Mouse (Mus musculus): ENCODE data around the gene Ces2e. TPM values are rescaled to one million over a fixed set of nuclear protein-coding genes. Genes with fewer than 3 reads are reported as not detected.

Gene Ces2e
- total and polyA plus RNA-seq, 3 experiments, result 0.05 TPM; not detected in 2

GRCm38 (mm10) chr8:104944665-104945064 is 18.6 kb downstream of the Ces2e start:
- ATAC-seq (ENCODE audit: extremely low read depth, insufficient number of reproducible peaks, low FRiP score, poor library complexity, severe bottlenecking), result no peak
- H3K4me3 ChIP-seq (ENCODE audit: low read depth, low read length), result no peak overlapping the region
- H3K9me3 ChIP-seq (replicated peaks), result no peaks in the 10 kb centered on the region
- peaks cover 11% of the 10 kb centered on the region; the same call in 1 of the 2 replicates for H3K27me3 ChIP-seq (ENCODE audit: insufficient read depth, low read length)
- no peaks in the 10 kb centered on the region for H3K36me3 ChIP-seq (replicated peaks)
- H3K4me1 ChIP-seq (ENCODE audit: insufficient read depth, low read depth, low read length), result no peaks in the 10 kb centered on the region
- TF ChIP-seq GATA1 (IDR thresholded peaks at IDR 0.05; ENCODE audit: borderline replicate concordance, low read length) (no peak), TAL1 (conservative IDR thresholded peaks at IDR 0.05; ENCODE audit: low read depth, low read length) (no peak), POLR2AphosphoS5 (IDR thresholded peaks at IDR 0.05; ENCODE audit: insufficient replicate concordance, low read depth, low read length) (no peak), GATA2 (IDR thresholded peaks at IDR 0.05; ENCODE audit: borderline replicate concordance, low read depth, low read length) (no peak), CTCF (IDR thresholded peaks at IDR 0.05; ENCODE audit: low read depth, low read length) (no peak)
- no peak for DNase-seq (ENCODE audit: low spot score)

- H3K36me3 ChIP-seq (replicated peaks), result no peaks in the 10 kb centered on the region
- DNase-seq (ENCODE audit: low spot score), result no peak
- TF ChIP-seq GATA2 (IDR thresholded peaks at IDR 0.05; ENCODE audit: borderline replicate concordance, low read depth, low read length), result no peak
- TF ChIP-seq CTCF (IDR thresholded peaks at IDR 0.05; ENCODE audit: low read depth, low read length), result no peak
- H3K4me1 ChIP-seq (ENCODE audit: insufficient read depth, low read depth, low read length), result no peaks in the 10 kb centered on the region
- no peaks in the 10 kb centered on the region for H3K9me3 ChIP-seq (replicated peaks)
- H3K27me3 ChIP-seq (ENCODE audit: insufficient read depth, low read length), result peaks cover 9% of the 10 kb centered on the region; the same call in 1 of the 2 replicates
- no peak for ATAC-seq (ENCODE audit: extremely low read depth, insufficient number of reproducible peaks, low FRiP score, poor library complexity, severe bottlenecking)
- no peak within 1 kb of the TSS for H3K4me3 ChIP-seq (ENCODE audit: low read depth, low read length)
Observed at GRCm38 (mm10) chr8:104947056-104947455, 21.0 kb downstream of the Ces2e start, which contains the start of gene Ces2f. TSS of gene Ces2f (plus strand) at chr8:104947356.

- Histone ChIP-seq H3K4me1 (ENCODE audit: insufficient read depth, low read depth, low read length) (no peaks in the 10 kb centered on the region), H3K36me3 (replicated peaks) (no peaks in the 10 kb centered on the region), H3K4me3 (ENCODE audit: low read depth, low read length) (no peak overlapping the region), H3K27me3 (ENCODE audit: insufficient read depth, low read length) (peaks cover 9% of the 10 kb centered on the region; the same call in 1 of the 2 replicates), H3K9me3 (replicated peaks) (no peaks in the 10 kb centered on the region)
- DNase-seq (ENCODE audit: low spot score) (no peak), ATAC-seq (ENCODE audit: extremely low read depth, insufficient number of reproducible peaks, low FRiP score, poor library complexity, severe bottlenecking) (no peak)
- TF ChIP-seq GATA1 (IDR thresholded peaks at IDR 0.05; ENCODE audit: borderline replicate concordance, low read length), result no peak
- TF ChIP-seq CTCF (IDR thresholded peaks at IDR 0.05; ENCODE audit: low read depth, low read length), result no peak
- no peak for TF ChIP-seq POLR2AphosphoS5 (IDR thresholded peaks at IDR 0.05; ENCODE audit: insufficient replicate concordance, low read depth, low read length)
- no peak for TF ChIP-seq GATA2 (IDR thresholded peaks at IDR 0.05; ENCODE audit: borderline replicate concordance, low read depth, low read length)
- no peak for TF ChIP-seq TAL1 (conservative IDR thresholded peaks at IDR 0.05; ENCODE audit: low read depth, low read length)
Observed at GRCm38 (mm10) chr8:104949031-104949430, 23.0 kb downstream of the Ces2e start.

GRCm38 (mm10) chr8:104961537-104961961 is 35.5 kb downstream of the Ces2e start, which contains the start of gene Ces2g:
TSS of gene Ces2g (plus strand) at chr8:104961718.
- Histone ChIP-seq H3K36me3 (replicated peaks) (peaks cover 23% of the 10 kb centered on the region), H3K27me3 (ENCODE audit: insufficient read depth, low read length) (no peaks in the 10 kb centered on the region), H3K9me3 (replicated peaks) (no peaks in the 10 kb centered on the region), H3K4me3 (ENCODE audit: low read depth, low read length) (peak within 1 kb of the TSS; percentile 62), H3K4me1 (ENCODE audit: insufficient read depth, low read depth, low read length) (peaks cover 27% of the 10 kb centered on the region)
- no peak for DNase-seq (ENCODE audit: low spot score)
- TF ChIP-seq TAL1 (conservative IDR thresholded peaks at IDR 0.05; ENCODE audit: low read depth, low read length), result no peak
- no peak for ATAC-seq (ENCODE audit: extremely low read depth, insufficient number of reproducible peaks, low FRiP score, poor library complexity, severe bottlenecking)

- peak; percentile 33 for DNase-seq (ENCODE audit: low spot score)
Observed at GRCm38 (mm10) chr8:104962229-104962901, 36.3 kb downstream of the Ces2e start.

GRCm38 (mm10) chr8:104963375-104963894 is 37.4 kb downstream of the Ces2e start:
- H3K36me3 ChIP-seq (replicated peaks), result peaks cover 41% of the 10 kb centered on the region
- no peak for TF ChIP-seq GATA2 (IDR thresholded peaks at IDR 0.05; ENCODE audit: borderline replicate concordance, low read depth, low read length)
- TF ChIP-seq CTCF (IDR thresholded peaks at IDR 0.05; ENCODE audit: low read depth, low read length), result no peak
- TF ChIP-seq GATA1 (IDR thresholded peaks at IDR 0.05; ENCODE audit: borderline replicate concordance, low read length), result no peak
- TF ChIP-seq TAL1 (conservative IDR thresholded peaks at IDR 0.05; ENCODE audit: low read depth, low read length), result no peak
- no peak for TF ChIP-seq POLR2AphosphoS5 (IDR thresholded peaks at IDR 0.05; ENCODE audit: insufficient replicate concordance, low read depth, low read length)
- peaks cover 27% of the 10 kb centered on the region for H3K4me1 ChIP-seq (ENCODE audit: insufficient read depth, low read depth, low read length)
- no peak overlapping the region for H3K4me3 ChIP-seq (ENCODE audit: low read depth, low read length)
- no peaks in the 10 kb centered on the region for H3K9me3 ChIP-seq (replicated peaks)
- ATAC-seq (ENCODE audit: extremely low read depth, insufficient number of reproducible peaks, low FRiP score, poor library complexity, severe bottlenecking), result no peak
- H3K27me3 ChIP-seq (ENCODE audit: insufficient read depth, low read length), result no peaks in the 10 kb centered on the region
- DNase-seq (ENCODE audit: low spot score), result no peak

More at GRCm38 (mm10) chr8:104962229-104962901, 36.3 kb downstream of the Ces2e start:
- no peaks in the 10 kb centered on the region for H3K27me3 ChIP-seq (ENCODE audit: insufficient read depth, low read length)
- TF ChIP-seq POLR2AphosphoS5 (IDR thresholded peaks at IDR 0.05; ENCODE audit: insufficient replicate concordance, low read depth, low read length) (no peak), TAL1 (conservative IDR thresholded peaks at IDR 0.05; ENCODE audit: low read depth, low read length) (peak; percentile 61), GATA1 (IDR thresholded peaks at IDR 0.05; ENCODE audit: borderline replicate concordance, low read length) (no peak)
- H3K9me3 ChIP-seq (replicated peaks), result no peaks in the 10 kb centered on the region
- H3K4me1 ChIP-seq (ENCODE audit: insufficient read depth, low read depth, low read length), result peaks cover 27% of the 10 kb centered on the region
- H3K4me3 ChIP-seq (ENCODE audit: low read depth, low read length), result peak overlapping the region; percentile 48; the same call in 1 of the 2 replicates
- peak; percentile 86 for ATAC-seq (ENCODE audit: extremely low read depth, insufficient number of reproducible peaks, low FRiP score, poor library complexity, severe bottlenecking)
- H3K36me3 ChIP-seq (replicated peaks), result peaks cover 31% of the 10 kb centered on the region

Measured in G1E (cell line).